Mouse (Mus musculus) MEL (cell line): ENCODE measurements around the gene Bcl2l14. TPM values are rescaled to one million over a fixed set of nuclear protein-coding genes. Genes with fewer than 3 reads are reported as not detected.

Experiments used
- DNase-seq: peaks from one replicate; pipeline ENCODE4 v3.0.0; 2011; ENCODE audit warnings: low read depth, low spot score
- H3K27ac ChIP-seq: 2 replicates; pipeline ENCODE4 v1.5.1; 2012; ENCODE audit warnings: low read depth, mild to moderate bottlenecking, control low read depth, low read length, moderate library complexity; ENCODE audit not compliant: control insufficient read depth
- H3K27me3 ChIP-seq, 2 experiments: fragments of 150-350 bp in 1 of 2; sonication (generic) in 1 of 2; 2 replicates each; pipeline ENCODE4 v1.6.1; 2012; ENCODE audit warnings: low read length in 2 of 2, mild to moderate bottlenecking in 2 of 2, improper control_type of control experiment in 1 of 2, moderate library complexity in 1 of 2; ENCODE audit not compliant: insufficient read depth in 2 of 2, control insufficient read depth in 1 of 2
- H3K36me3 ChIP-seq, 2 experiments: 2 replicates each; pipeline ENCODE4 v1.6.1; 2012 to 2014; ENCODE audit warnings: low read length in 2 of 2, improper control_type of control experiment in 1 of 2, inconsistent platforms in 1 of 2, mild to moderate bottlenecking in 1 of 2; ENCODE audit not compliant: insufficient read depth in 2 of 2, control insufficient read depth in 1 of 2
- H3K4me1 ChIP-seq, 2 experiments: fragments of 150-350 bp in 1 of 2; sonication (generic) in 1 of 2; 2 replicates each; pipeline ENCODE4 v1.6.1; 2012; ENCODE audit warnings: low read length in 2 of 2, improper control_type of control experiment in 1 of 2, mild to moderate bottlenecking in 1 of 2; ENCODE audit not compliant: insufficient read depth in 2 of 2, control insufficient read depth in 1 of 2
- H3K4me3 ChIP-seq, 2 experiments: fragments of 150-350 bp in 1 of 2; sonication (generic) in 1 of 2; 2 replicates each; pipeline ENCODE4 v1.5.1; 2012; ENCODE audit warnings: low read depth in 2 of 2, low read length in 2 of 2, mild to moderate bottlenecking in 2 of 2, moderate library complexity in 2 of 2, control low read depth in 1 of 2, improper control_type of control experiment in 1 of 2; ENCODE audit not compliant: control insufficient read depth in 1 of 2, insufficient read depth in 1 of 2
- H3K79me2 ChIP-seq: 2 replicates; pipeline ENCODE4 v1.6.1; 2012; ENCODE audit warnings: mild to moderate bottlenecking, low read length, moderate library complexity; ENCODE audit not compliant: control insufficient read depth, poor library complexity, insufficient read depth
- H3K9ac ChIP-seq: 2 replicates; pipeline ENCODE4 v1.6.1; 2012; ENCODE audit warnings: low read depth, mild to moderate bottlenecking, control low read depth, low read length, moderate library complexity; ENCODE audit not compliant: control insufficient read depth, poor library complexity, severe bottlenecking
- H3K9me3 ChIP-seq: fragments of 150-350 bp; sonication (generic); replicated peaks from 2 replicates; pipeline ENCODE4 v1.6.1; 2012; ENCODE audit warnings: mild to moderate bottlenecking, low read length, improper control_type of control experiment, moderate library complexity; ENCODE audit not compliant: insufficient read depth
- CTCF ChIP-seq, 3 experiments: IDR thresholded peaks in 2 of 3; conservative IDR thresholded peaks in 1 of 3; 2 replicates each; pipeline ENCODE4 v1.5.1; 2011 to 2012; ENCODE audit warnings: low read length in 3 of 3, low read depth in 2 of 3, mild to moderate bottlenecking in 2 of 3, improper control_type of control experiment in 1 of 3, inconsistent platforms in 1 of 3, mixed read lengths in 1 of 3, moderate library complexity in 1 of 3; ENCODE audit not compliant: control insufficient read depth in 1 of 3, insufficient read depth in 1 of 3, poor library complexity in 1 of 3, severe bottlenecking in 1 of 3
- E2F4 ChIP-seq: IDR thresholded peaks from 2 replicates; pipeline ENCODE4 v1.6.1; 2011; ENCODE audit warnings: low read depth, low read length, improper control_type of control experiment, borderline replicate concordance
- EP300 ChIP-seq, 2 experiments: IDR thresholded peaks; 2 replicates each; pipeline ENCODE4 v1.6.1; 2011; ENCODE audit warnings: improper control_type of control experiment in 2 of 2, low read length in 2 of 2, low read depth in 1 of 2, mild to moderate bottlenecking in 1 of 2
- ETS1 ChIP-seq: IDR thresholded peaks from 2 replicates; pipeline ENCODE4 v1.6.1; 2012; ENCODE audit warnings: low read depth, mild to moderate bottlenecking, inconsistent platforms, low read length, improper control_type of control experiment, moderate library complexity
- GATA1 ChIP-seq: IDR thresholded peaks from 2 replicates; pipeline ENCODE4 v1.6.1; 2011; ENCODE audit warnings: low read depth, low read length, improper control_type of control experiment
- HCFC1 ChIP-seq: IDR thresholded peaks from 2 replicates; pipeline ENCODE4 v1.6.1; 2012; ENCODE audit warnings: low read depth, mild to moderate bottlenecking, inconsistent platforms, low read length, improper control_type of control experiment, moderate library complexity
- KAT2A ChIP-seq: conservative IDR thresholded peaks from 2 replicates; pipeline ENCODE4 v1.6.1; 2012; ENCODE audit warnings: low read depth, low read length, improper control_type of control experiment, inconsistent platforms
- MEF2A ChIP-seq: IDR thresholded peaks from 2 replicates; pipeline ENCODE4 v1.6.1; 2014; ENCODE audit warnings: low read depth, mild to moderate bottlenecking, inconsistent platforms, low read length, improper control_type of control experiment; ENCODE audit not compliant: poor library complexity, insufficient replicate concordance, severe bottlenecking; ENCODE audit errors: extremely low read depth
- MXI1 ChIP-seq: IDR thresholded peaks from 2 replicates; pipeline ENCODE4 v1.6.1; 2011; ENCODE audit warnings: mild to moderate bottlenecking, low read depth, low read length, improper control_type of control experiment
- NRF1 ChIP-seq: IDR thresholded peaks from 2 replicates; pipeline ENCODE4 v1.6.1; 2014; ENCODE audit warnings: low read depth, mild to moderate bottlenecking, inconsistent platforms, low read length, improper control_type of control experiment, moderate library complexity; ENCODE audit not compliant: poor library complexity, insufficient read depth, severe bottlenecking
- POLR2A ChIP-seq, 2 experiments: IDR thresholded peaks; 2 replicates each; pipeline ENCODE4 v1.6.1; 2011 to 2012; ENCODE audit warnings: low read length in 2 of 2, mild to moderate bottlenecking in 2 of 2, control low read depth in 1 of 2, improper control_type of control experiment in 1 of 2, low read depth in 1 of 2, moderate library complexity in 1 of 2; ENCODE audit not compliant: control insufficient read depth in 1 of 2, insufficient read depth in 1 of 2, poor library complexity in 1 of 2
- POLR2AphosphoS2 ChIP-seq: IDR thresholded peaks from 2 replicates; pipeline ENCODE4 v1.6.1; 2011; ENCODE audit warnings: low read length, improper control_type of control experiment
- RAD21 ChIP-seq: IDR thresholded peaks from 2 replicates; pipeline ENCODE4 v1.6.1; 2011; ENCODE audit warnings: mild to moderate bottlenecking, low read depth, low read length, improper control_type of control experiment
- RCOR1 ChIP-seq: IDR thresholded peaks from 2 replicates; pipeline ENCODE4 v1.6.1; 2012; ENCODE audit warnings: low read depth, mild to moderate bottlenecking, inconsistent platforms, low read length, improper control_type of control experiment
- SMC3 ChIP-seq: IDR thresholded peaks from 2 replicates; pipeline ENCODE4 v1.6.1; 2011; ENCODE audit warnings: low read depth, low read length, improper control_type of control experiment
- TBP ChIP-seq: IDR thresholded peaks from 2 replicates; pipeline ENCODE4 v1.8.0; 2011; ENCODE audit warnings: low read depth, low read length, improper control_type of control experiment
- USF1 ChIP-seq: IDR thresholded peaks from 2 replicates; pipeline ENCODE4 v1.6.1; 2014; ENCODE audit warnings: low read depth, mild to moderate bottlenecking, inconsistent platforms, low read length, improper control_type of control experiment, moderate library complexity
- USF2 ChIP-seq, 2 experiments: IDR thresholded peaks; 2 replicates each; pipeline ENCODE4 v1.6.1; 2011 to 2012; ENCODE audit warnings: improper control_type of control experiment in 2 of 2, low read length in 2 of 2, borderline replicate concordance in 1 of 2, inconsistent platforms in 1 of 2, low read depth in 1 of 2, mild to moderate bottlenecking in 1 of 2; ENCODE audit not compliant: insufficient read depth in 1 of 2
- ZNF384 ChIP-seq: IDR thresholded peaks from 2 replicates; pipeline ENCODE4 v1.6.1; 2012; ENCODE audit warnings: low read depth, mild to moderate bottlenecking, inconsistent platforms, low read length, improper control_type of control experiment
- polyA plus RNA-seq, 2 experiments: library from polyadenylated mRNA; stranded (reverse) in 1 of 2; unstranded in 1 of 2; fragments of >175 nt in 1 of 2; fragments of >200 nt in 1 of 2; gene quantifications; 2 replicates each; pipeline versions ENCODE4 v1.2.1 to v1.2.4; 2012; ENCODE audit warnings: low replicate concordance in 2 of 2, low read depth in 1 of 2; ENCODE audit not compliant: insufficient read length in 2 of 2, insufficient read depth in 1 of 2, missing spikeins in 1 of 2
- total RNA-seq: library from RNA; depleted of rRNA; stranded (reverse); fragments of 300-350 nt; gene quantifications from 2 replicates; pipeline ENCODE4 v1.2.3, GENCODE M21; 2012

Bcl2l14 gene
- total and polyA plus RNA-seq, 3 experiments = 0.65 to 1.4 TPM; not detected in 1

- no peaks in the 10 kb centered on the region for H3K9me3 ChIP-seq
- H3K36me3 ChIP-seq = peaks cover 0 to 3% of the 10 kb centered on the region in 2 experiments; a peak in 1 of 4 replicates
- no peak overlapping the region for H3K27ac ChIP-seq
- no peak for DNase-seq
- TF ChIP-seq GATA1 (no peak), TBP (no peak), ETS1 (no peak), MXI1 (no peak), MEF2A (no peak), POLR2AphosphoS2 (no peak), NRF1 (no peak), E2F4 (no peak), RCOR1 (no peak), KAT2A (no peak)
- peaks cover 0 to 10% of the 10 kb centered on the region in 2 experiments; a peak in 2 of 4 replicates for H3K4me1 ChIP-seq
- H3K4me3 ChIP-seq = no peak overlapping the region
- H3K27me3 ChIP-seq = no peaks in the 10 kb centered on the region
- H3K79me2 ChIP-seq = no peaks in the 10 kb centered on the region
- H3K9ac ChIP-seq = no peak overlapping the region
Measured at GRCm38 (mm10) chr6:134440023-134440422, 43.9 kb downstream of the Bcl2l14 start.

- Histone ChIP-seq H3K4me1 (peaks cover 0 to 9% of the 10 kb centered on the region in 2 experiments; a peak in 2 of 4 replicates), H3K27me3 (no peaks in the 10 kb centered on the region), H3K36me3 (peaks cover 0 to 3% of the 10 kb centered on the region in 2 experiments; a peak in 1 of 4 replicates), H3K27ac (no peak overlapping the region), H3K79me2 (no peaks in the 10 kb centered on the region), H3K9ac (no peak overlapping the region), H3K4me3 (no peak overlapping the region), H3K9me3 (no peaks in the 10 kb centered on the region)
- no peak for DNase-seq
- TF ChIP-seq CTCF (IDR thresholded peaks at IDR 0.05 in 2 of 3, conservative IDR thresholded peaks at IDR 0.05 in 1 of 3; ENCODE audit: control insufficient read depth in 1 of 3, insufficient read depth in 1 of 3, low read depth in 2 of 3, low read length in 3 of 3, poor library complexity in 1 of 3, severe bottlenecking in 1 of 3) (no peak), HCFC1 (no peak), USF1 (no peak)
Measured at GRCm38 (mm10) chr6:134441716-134442115, 45.6 kb downstream of the Bcl2l14 start.

- TF ChIP-seq RAD21 (no peak), USF2 (IDR thresholded peaks at IDR 0.05; ENCODE audit: borderline replicate concordance in 1 of 2, insufficient read depth in 1 of 2, low read depth in 1 of 2, low read length in 2 of 2) (no peak), ETS1 (no peak), ZNF384 (no peak), RCOR1 (no peak), HCFC1 (no peak), SMC3 (no peak), POLR2A (IDR thresholded peaks at IDR 0.05; ENCODE audit: control insufficient read depth in 1 of 2, insufficient read depth in 1 of 2, low read depth in 1 of 2, low read length in 2 of 2, poor library complexity in 1 of 2) (no peak), E2F4 (no peak), EP300 (IDR thresholded peaks at IDR 0.05; ENCODE audit: low read depth in 1 of 2, low read length in 2 of 2) (no peak)
- Histone ChIP-seq H3K79me2 (no peaks in the 10 kb centered on the region), H3K27me3 (no peaks in the 10 kb centered on the region), H3K4me1 (peaks cover 0 to 4% of the 10 kb centered on the region in 2 experiments; a peak in 2 of 4 replicates), H3K4me3 (no peak overlapping the region), H3K36me3 (peaks cover 0 to 3% of the 10 kb centered on the region in 2 experiments; a peak in 1 of 4 replicates), H3K9ac (no peak overlapping the region), H3K27ac (no peak overlapping the region), H3K9me3 (no peaks in the 10 kb centered on the region)
- no peak for DNase-seq
Measured at GRCm38 (mm10) chr6:134442219-134442618, 46.1 kb downstream of the Bcl2l14 start.
